Mouse (Mus musculus) MEL (cell line): ENCODE measurements around the gene Csnk1g1. TPM values are rescaled to one million over a fixed set of nuclear protein-coding genes. Genes with fewer than 3 reads are reported as not detected.

Experiments used
- DNase-seq: peaks from one replicate; pipeline ENCODE4 v3.0.0; 2011; ENCODE audit warnings: low read depth, low spot score
- H3K27ac ChIP-seq: 2 replicates; pipeline ENCODE4 v1.5.1; 2012; ENCODE audit warnings: low read depth, mild to moderate bottlenecking, control low read depth, low read length, moderate library complexity; ENCODE audit not compliant: control insufficient read depth
- H3K27me3 ChIP-seq, 2 experiments: fragments of 150-350 bp in 1 of 2; sonication (generic) in 1 of 2; 2 replicates each; pipeline ENCODE4 v1.6.1; 2012; ENCODE audit warnings: low read length in 2 of 2, mild to moderate bottlenecking in 2 of 2, improper control_type of control experiment in 1 of 2, moderate library complexity in 1 of 2; ENCODE audit not compliant: insufficient read depth in 2 of 2, control insufficient read depth in 1 of 2
- H3K36me3 ChIP-seq, 2 experiments: 2 replicates each; pipeline ENCODE4 v1.6.1; 2012 to 2014; ENCODE audit warnings: low read length in 2 of 2, improper control_type of control experiment in 1 of 2, inconsistent platforms in 1 of 2, mild to moderate bottlenecking in 1 of 2; ENCODE audit not compliant: insufficient read depth in 2 of 2, control insufficient read depth in 1 of 2
- H3K4me1 ChIP-seq, 2 experiments: fragments of 150-350 bp in 1 of 2; sonication (generic) in 1 of 2; 2 replicates each; pipeline ENCODE4 v1.6.1; 2012; ENCODE audit warnings: low read length in 2 of 2, improper control_type of control experiment in 1 of 2, mild to moderate bottlenecking in 1 of 2; ENCODE audit not compliant: insufficient read depth in 2 of 2, control insufficient read depth in 1 of 2
- H3K4me3 ChIP-seq, 2 experiments: fragments of 150-350 bp in 1 of 2; sonication (generic) in 1 of 2; 2 replicates each; pipeline ENCODE4 v1.5.1; 2012; ENCODE audit warnings: low read depth in 2 of 2, low read length in 2 of 2, mild to moderate bottlenecking in 2 of 2, moderate library complexity in 2 of 2, control low read depth in 1 of 2, improper control_type of control experiment in 1 of 2; ENCODE audit not compliant: control insufficient read depth in 1 of 2, insufficient read depth in 1 of 2
- H3K79me2 ChIP-seq: 2 replicates; pipeline ENCODE4 v1.6.1; 2012; ENCODE audit warnings: mild to moderate bottlenecking, low read length, moderate library complexity; ENCODE audit not compliant: control insufficient read depth, poor library complexity, insufficient read depth
- H3K9ac ChIP-seq: 2 replicates; pipeline ENCODE4 v1.6.1; 2012; ENCODE audit warnings: low read depth, mild to moderate bottlenecking, control low read depth, low read length, moderate library complexity; ENCODE audit not compliant: control insufficient read depth, poor library complexity, severe bottlenecking
- H3K9me3 ChIP-seq: fragments of 150-350 bp; sonication (generic); replicated peaks from 2 replicates; pipeline ENCODE4 v1.6.1; 2012; ENCODE audit warnings: mild to moderate bottlenecking, low read length, improper control_type of control experiment, moderate library complexity; ENCODE audit not compliant: insufficient read depth
- BHLHE40 ChIP-seq: IDR thresholded peaks from 2 replicates; pipeline ENCODE4 v1.6.1; 2012; ENCODE audit warnings: low read depth, mild to moderate bottlenecking, inconsistent platforms, low read length, improper control_type of control experiment, borderline replicate concordance
- CHD1 ChIP-seq: IDR thresholded peaks from 2 replicates; pipeline ENCODE4 v1.6.1; 2012; ENCODE audit warnings: low read depth, mild to moderate bottlenecking, inconsistent platforms, low read length, improper control_type of control experiment
- CHD2 ChIP-seq: IDR thresholded peaks from 2 replicates; pipeline ENCODE4 v1.6.1; 2011; ENCODE audit warnings: low read length, improper control_type of control experiment
- CTCF ChIP-seq, 3 experiments: IDR thresholded peaks in 2 of 3; conservative IDR thresholded peaks in 1 of 3; 2 replicates each; pipeline ENCODE4 v1.5.1; 2011 to 2012; ENCODE audit warnings: low read length in 3 of 3, low read depth in 2 of 3, mild to moderate bottlenecking in 2 of 3, improper control_type of control experiment in 1 of 3, inconsistent platforms in 1 of 3, mixed read lengths in 1 of 3, moderate library complexity in 1 of 3; ENCODE audit not compliant: control insufficient read depth in 1 of 3, insufficient read depth in 1 of 3, poor library complexity in 1 of 3, severe bottlenecking in 1 of 3
- E2F4 ChIP-seq: IDR thresholded peaks from 2 replicates; pipeline ENCODE4 v1.6.1; 2011; ENCODE audit warnings: low read depth, low read length, improper control_type of control experiment, borderline replicate concordance
- ELF1 ChIP-seq: IDR thresholded peaks from 2 replicates; pipeline ENCODE4 v1.6.1; 2014; ENCODE audit warnings: low read depth, mild to moderate bottlenecking, inconsistent platforms, low read length, improper control_type of control experiment, moderate library complexity
- ETS1 ChIP-seq: IDR thresholded peaks from 2 replicates; pipeline ENCODE4 v1.6.1; 2012; ENCODE audit warnings: low read depth, mild to moderate bottlenecking, inconsistent platforms, low read length, improper control_type of control experiment, moderate library complexity
- GABPA ChIP-seq: IDR thresholded peaks from 2 replicates; pipeline ENCODE4 v1.6.1; 2012; ENCODE audit warnings: low read depth, mild to moderate bottlenecking, inconsistent platforms, low read length, improper control_type of control experiment, moderate library complexity
- HCFC1 ChIP-seq: IDR thresholded peaks from 2 replicates; pipeline ENCODE4 v1.6.1; 2012; ENCODE audit warnings: low read depth, mild to moderate bottlenecking, inconsistent platforms, low read length, improper control_type of control experiment, moderate library complexity
- JUND ChIP-seq: IDR thresholded peaks from 2 replicates; pipeline ENCODE4 v1.6.1; 2011; ENCODE audit warnings: low read depth, mild to moderate bottlenecking, improper control_type of control experiment, low read length
- KAT2A ChIP-seq: conservative IDR thresholded peaks from 2 replicates; pipeline ENCODE4 v1.6.1; 2012; ENCODE audit warnings: low read depth, low read length, improper control_type of control experiment, inconsistent platforms
- MAFK ChIP-seq: IDR thresholded peaks from 2 replicates; pipeline ENCODE4 v1.6.1; 2011; ENCODE audit warnings: low read depth, mild to moderate bottlenecking, low read length, improper control_type of control experiment, borderline replicate concordance
- MAX ChIP-seq: IDR thresholded peaks from 2 replicates; pipeline ENCODE4 v1.6.1; 2011; ENCODE audit warnings: low read length, improper control_type of control experiment
- MAZ ChIP-seq: IDR thresholded peaks from 2 replicates; pipeline ENCODE4 v1.6.1; 2012; ENCODE audit warnings: low read depth, mild to moderate bottlenecking, inconsistent platforms, low read length, improper control_type of control experiment
- MXI1 ChIP-seq: IDR thresholded peaks from 2 replicates; pipeline ENCODE4 v1.6.1; 2011; ENCODE audit warnings: mild to moderate bottlenecking, low read depth, low read length, improper control_type of control experiment
- MYB ChIP-seq: IDR thresholded peaks from 2 replicates; pipeline ENCODE4 v1.6.1; 2011; ENCODE audit warnings: mild to moderate bottlenecking, low read depth, low read length, improper control_type of control experiment
- NELFE ChIP-seq: IDR thresholded peaks from 2 replicates; pipeline ENCODE4 v1.6.1; 2011; ENCODE audit warnings: low read depth, low read length, improper control_type of control experiment
- NRF1 ChIP-seq: IDR thresholded peaks from 2 replicates; pipeline ENCODE4 v1.6.1; 2014; ENCODE audit warnings: low read depth, mild to moderate bottlenecking, inconsistent platforms, low read length, improper control_type of control experiment, moderate library complexity; ENCODE audit not compliant: poor library complexity, insufficient read depth, severe bottlenecking
- POLR2A ChIP-seq, 2 experiments: IDR thresholded peaks; 2 replicates each; pipeline ENCODE4 v1.6.1; 2011 to 2012; ENCODE audit warnings: low read length in 2 of 2, mild to moderate bottlenecking in 2 of 2, control low read depth in 1 of 2, improper control_type of control experiment in 1 of 2, low read depth in 1 of 2, moderate library complexity in 1 of 2; ENCODE audit not compliant: control insufficient read depth in 1 of 2, insufficient read depth in 1 of 2, poor library complexity in 1 of 2
- POLR2AphosphoS2 ChIP-seq: IDR thresholded peaks from 2 replicates; pipeline ENCODE4 v1.6.1; 2011; ENCODE audit warnings: low read length, improper control_type of control experiment
- POLR2AphosphoS5 ChIP-seq: IDR thresholded peaks from 2 replicates; pipeline ENCODE4 v1.6.1; 2012; ENCODE audit warnings: low read depth, borderline replicate concordance, mild to moderate bottlenecking, inconsistent platforms, low read length, moderate library complexity, mixed read lengths
- RCOR1 ChIP-seq: IDR thresholded peaks from 2 replicates; pipeline ENCODE4 v1.6.1; 2012; ENCODE audit warnings: low read depth, mild to moderate bottlenecking, inconsistent platforms, low read length, improper control_type of control experiment
- SIN3A ChIP-seq: IDR thresholded peaks from 2 replicates; pipeline ENCODE4 v1.6.1; 2012; ENCODE audit warnings: low read length, improper control_type of control experiment, inconsistent platforms
- SMC3 ChIP-seq: IDR thresholded peaks from 2 replicates; pipeline ENCODE4 v1.6.1; 2011; ENCODE audit warnings: low read depth, low read length, improper control_type of control experiment
- TAL1 ChIP-seq: IDR thresholded peaks from 2 replicates; pipeline ENCODE4 v1.6.1; 2012; ENCODE audit warnings: mild to moderate bottlenecking, inconsistent platforms, low read length, moderate library complexity, mixed read lengths
- TBP ChIP-seq: IDR thresholded peaks from 2 replicates; pipeline ENCODE4 v1.8.0; 2011; ENCODE audit warnings: low read depth, low read length, improper control_type of control experiment
- TCF12 ChIP-seq: IDR thresholded peaks from 2 replicates; pipeline ENCODE4 v1.6.1; 2014; ENCODE audit warnings: low read depth, mild to moderate bottlenecking, inconsistent platforms, low read length, improper control_type of control experiment, moderate library complexity
- UBTF ChIP-seq: IDR thresholded peaks from 2 replicates; pipeline ENCODE4 v1.6.1; 2012; ENCODE audit warnings: low read depth, mild to moderate bottlenecking, inconsistent platforms, low read length, improper control_type of control experiment, moderate library complexity, borderline replicate concordance; ENCODE audit not compliant: insufficient read depth
- USF1 ChIP-seq: IDR thresholded peaks from 2 replicates; pipeline ENCODE4 v1.6.1; 2014; ENCODE audit warnings: low read depth, mild to moderate bottlenecking, inconsistent platforms, low read length, improper control_type of control experiment, moderate library complexity
- ZC3H11A ChIP-seq: IDR thresholded peaks from 2 replicates; pipeline ENCODE4 v1.6.1; 2012; ENCODE audit warnings: low read depth, mild to moderate bottlenecking, inconsistent platforms, low read length, improper control_type of control experiment
- ZKSCAN1 ChIP-seq: IDR thresholded peaks from 2 replicates; pipeline ENCODE4 v1.6.1; 2012; ENCODE audit warnings: low read depth, mild to moderate bottlenecking, inconsistent platforms, low read length, improper control_type of control experiment, moderate library complexity
- ZMIZ1 ChIP-seq: IDR thresholded peaks from 2 replicates; pipeline ENCODE4 v1.6.1; 2012; ENCODE audit warnings: low read depth, mild to moderate bottlenecking, inconsistent platforms, low read length, improper control_type of control experiment, moderate library complexity
- polyA plus RNA-seq, 2 experiments: library from polyadenylated mRNA; stranded (reverse) in 1 of 2; unstranded in 1 of 2; fragments of >175 nt in 1 of 2; fragments of >200 nt in 1 of 2; gene quantifications; 2 replicates each; pipeline versions ENCODE4 v1.2.1 to v1.2.4; 2012; ENCODE audit warnings: low replicate concordance in 2 of 2, low read depth in 1 of 2; ENCODE audit not compliant: insufficient read length in 2 of 2, insufficient read depth in 1 of 2, missing spikeins in 1 of 2
- total RNA-seq: library from RNA; depleted of rRNA; stranded (reverse); fragments of 300-350 nt; gene quantifications from 2 replicates; pipeline ENCODE4 v1.2.3, GENCODE M21; 2012

Csnk1g1 gene
- total and polyA plus RNA-seq, 3 experiments, result 5.1 to 7.7 TPM; not detected in 1

DNA sequence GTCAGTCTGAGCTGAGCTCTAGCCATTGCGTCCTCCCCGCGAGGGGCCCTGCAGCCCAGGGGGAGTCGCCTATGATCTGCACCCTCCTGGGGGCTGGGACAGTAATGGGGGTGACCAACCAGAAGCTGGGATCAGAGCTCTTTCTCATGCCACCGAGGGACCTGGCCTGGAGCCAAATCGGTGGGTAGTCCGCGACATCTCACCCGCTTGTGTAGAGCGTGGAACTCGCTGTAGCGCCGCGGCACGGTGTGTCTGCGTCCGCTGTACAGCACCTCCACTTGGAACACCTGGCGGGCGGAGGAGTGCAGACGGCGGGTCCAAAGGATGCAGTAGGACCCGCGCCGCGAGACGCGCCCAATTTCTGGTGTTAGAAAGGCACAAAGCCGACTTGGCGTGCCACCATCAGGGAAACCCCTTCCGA is 160.3 kb downstream of the Csnk1g1 start:
- Histone ChIP-seq H3K4me3 (peak overlapping the region; percentile 54 to 83), H3K9me3 (no peaks in the 10 kb centered on the region), H3K36me3 (peaks cover under 1 to 5% of the 10 kb centered on the region in 2 experiments), H3K27ac (no peak overlapping the region), H3K27me3 (no peaks in the 10 kb centered on the region), H3K79me2 (no peaks in the 10 kb centered on the region), H3K9ac (peak overlapping the region; percentile 41), H3K4me1 (peaks cover 0 to 6% of the 10 kb centered on the region in 2 experiments; a peak in 2 of 4 replicates)
- no peak for DNase-seq
- TF ChIP-seq KAT2A (no peak), RCOR1 (no peak), NELFE (no peak)

DNA sequence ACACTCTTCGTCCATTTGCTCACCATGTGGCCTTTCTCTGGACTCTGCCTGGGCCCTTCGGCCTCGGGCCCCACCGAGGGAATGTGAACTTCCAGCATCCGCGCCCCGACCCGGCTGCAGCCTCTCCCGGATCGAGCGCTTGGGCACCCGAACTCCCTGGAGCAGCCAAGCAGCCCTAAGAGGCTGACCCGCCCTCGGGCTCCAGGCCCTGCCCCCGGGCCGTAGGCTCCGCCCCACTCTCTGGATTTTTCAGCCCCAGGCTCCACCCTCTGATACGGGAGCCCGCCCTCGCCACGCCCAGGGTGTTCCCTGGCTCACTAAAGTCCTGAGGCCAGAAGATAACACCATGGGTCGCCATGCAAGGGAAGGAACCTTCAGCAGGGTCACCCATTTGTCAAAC is 160.9 kb downstream of the Csnk1g1 start, which contains the start of gene Snx22:
Gene Snx22, minus strand, starts transcription at position 137 of the 400 bp plus-strand sequence.
- H3K4me3 ChIP-seq, result peak within 1 kb of the TSS; percentile 54 to 83
- H3K27ac ChIP-seq, result no peak within 1 kb of the TSS
- H3K36me3 ChIP-seq, result peaks cover 0 to 5% of the 10 kb centered on the region in 2 experiments; a peak in 3 of 4 replicates
- H3K27me3 ChIP-seq, result no peaks in the 10 kb centered on the region
- peak within 1 kb of the TSS; percentile 41 for H3K9ac ChIP-seq
- DNase-seq, result peak; percentile 93
- H3K9me3 ChIP-seq, result no peaks in the 10 kb centered on the region
- H3K4me1 ChIP-seq, result peaks cover 0 to 6% of the 10 kb centered on the region in 2 experiments; a peak in 2 of 4 replicates
- no peaks in the 10 kb centered on the region for H3K79me2 ChIP-seq
- TF ChIP-seq GABPA (no peak), UBTF (no peak), MAZ (no peak), CHD2 (no peak), NRF1 (no peak), ETS1 (0 out of 2 replicates have a peak, but pooled peaks have one; percentile 5), SIN3A (0 out of 2 replicates have a peak, but pooled peaks have one; percentile 4), MXI1 (peak; percentile 38), MAFK (no peak), POLR2A (IDR thresholded peaks at IDR 0.05; ENCODE audit: control insufficient read depth in 1 of 2, insufficient read depth in 1 of 2, low read depth in 1 of 2, low read length in 2 of 2, poor library complexity in 1 of 2) (no peak), ELF1 (no peak), USF1 (no peak), MAX (no peak), NELFE (no peak), POLR2AphosphoS5 (no peak), TBP (no peak), ZMIZ1 (no peak), KAT2A (no peak), POLR2AphosphoS2 (no peak), MYB (no peak), BHLHE40 (no peak), JUND (no peak), TCF12 (peak; percentile 31; the same call in 1 of the 2 replicates), E2F4 (no peak), ZC3H11A (no peak), SMC3 (no peak), ZKSCAN1 (no peak), HCFC1 (0 out of 2 replicates have a peak, but pooled peaks have one; percentile 12), TAL1 (peak; percentile 70), CTCF (IDR thresholded peaks at IDR 0.05 in 2 of 3, conservative IDR thresholded peaks at IDR 0.05 in 1 of 3; ENCODE audit: control insufficient read depth in 1 of 3, insufficient read depth in 1 of 3, low read depth in 2 of 3, low read length in 3 of 3, poor library complexity in 1 of 3, severe bottlenecking in 1 of 3) (no peak), CHD1 (no peak)
